Mouse (Mus musculus) liver (tissue): ENCODE measurements at regions not wholly inside any gene's neighbourhood (a gene's known extent, or its start where the extent isn't known, plus 50 kb on each side); places are given as distances from the start of the nearest gene placed in this dataset.

Experiments used
- DNase-seq: peaks from one replicate; pipeline ENCODE4 v3.0.0-alpha.2; 2020; ENCODE audit warnings: mixed read lengths

GRCm38 (mm10) chr4:45713046-45713706 lies 85.6 kb upstream of the Aldh1b1 start:
- no peak for DNase-seq

GRCm38 (mm10) chr4:45703997-45704396 lies 94.8 kb upstream of the Aldh1b1 start:
- DNase-seq = no peak

GRCm38 (mm10) chr4:45699601-45700000 lies 99.2 kb upstream of the Aldh1b1 start:
- no peak for DNase-seq

GRCm38 (mm10) chr4:45695239-45695638 lies 103.6 kb upstream of the Aldh1b1 start:
- no peak for DNase-seq

- DNase-seq = no peak
These were observed 108.6 kb upstream of the Aldh1b1 start for GRCm38 (mm10) chr4:45689991-45690916.

GRCm38 (mm10) chr4:45689572-45689971 lies 109.2 kb upstream of the Aldh1b1 start:
- DNase-seq = no peak

GRCm38 (mm10) chr4:45688233-45688632 lies 110.6 kb upstream of the Aldh1b1 start:
- DNase-seq = no peak

GRCm38 (mm10) chr4:45685031-45685430 lies 113.8 kb upstream of the Aldh1b1 start:
- DNase-seq = no peak

GRCm38 (mm10) chr4:45683205-45683604 lies 115.6 kb upstream of the Aldh1b1 start:
- DNase-seq = no peak

- DNase-seq = no peak
These were observed 116.1 kb upstream of the Aldh1b1 start for GRCm38 (mm10) chr4:45682746-45683145.

- no peak for DNase-seq
These were observed 122.7 kb upstream of the Aldh1b1 start for GRCm38 (mm10) chr4:45676137-45676536.

GRCm38 (mm10) chr4:45674291-45674690 lies 124.5 kb upstream of the Aldh1b1 start:
- DNase-seq = no peak

GRCm38 (mm10) chr4:45673081-45673819 lies 125.6 kb upstream of the Aldh1b1 start:
- no peak for DNase-seq

GRCm38 (mm10) chr4:45672262-45673076 lies 126.4 kb upstream of the Aldh1b1 start:
- DNase-seq = no peak

- no peak for DNase-seq
These were observed 132.1 kb upstream of the Shb start for GRCm38 (mm10) chr4:45664372-45664771.

GRCm38 (mm10) chr4:45657350-45657978 lies 125.2 kb upstream of the Shb start:
- peak; percentile 7 for DNase-seq

- DNase-seq = no peak
These were observed 123.5 kb upstream of the Shb start for GRCm38 (mm10) chr4:45655780-45656179.

- DNase-seq = no peak
These were observed 122.5 kb upstream of the Shb start for GRCm38 (mm10) chr4:45654804-45655155.

- peak; percentile 25 for DNase-seq
These were observed 121.9 kb upstream of the Shb start for GRCm38 (mm10) chr4:45654019-45654803.

GRCm38 (mm10) chr4:45648884-45649577 lies 116.8 kb upstream of the Shb start:
- DNase-seq = no peak

GRCm38 (mm10) chr4:45647514-45647913 lies 115.2 kb upstream of the Shb start:
- DNase-seq = no peak
